Mouse (Mus musculus): ENCODE measurements around the gene Cfap206.

GRCm38 (mm10) chr4:34686874-34687567 lies 43.0 kb downstream of the Cfap206 start, which contains the start of gene Slc35a1:
- TF ChIP-seq CTCF (IDR thresholded peaks at IDR 0.05; ENCODE audit: control insufficient read depth, insufficient read depth, insufficient read length) (no peak), USF1 (IDR thresholded peaks at IDR 0.05; ENCODE audit: low read depth) (no peak), MAX (IDR thresholded peaks at IDR 0.05) (no peak), MYOD1 (IDR thresholded peaks at IDR 0.05; ENCODE audit: control insufficient read depth, insufficient read length, low read depth) (no peak), MYOG (IDR thresholded peaks at IDR 0.05; ENCODE audit: control insufficient read depth, extremely low read depth, insufficient read length) (no peak), FOSL1 (IDR thresholded peaks at IDR 0.05; ENCODE audit: insufficient read depth, low read length, poor library complexity, severe bottlenecking) (no peak)

Measured in C2C12 (cell line).